Mouse (Mus musculus): Measurements from ENCODE around the gene Podn. TPM values are rescaled to one million over a fixed set of nuclear protein-coding genes. Genes with fewer than 3 reads are reported as not detected.

Gene Podn
- total and polyA plus RNA-seq, 3 experiments = 0.04 TPM; not detected in 2

DNA sequence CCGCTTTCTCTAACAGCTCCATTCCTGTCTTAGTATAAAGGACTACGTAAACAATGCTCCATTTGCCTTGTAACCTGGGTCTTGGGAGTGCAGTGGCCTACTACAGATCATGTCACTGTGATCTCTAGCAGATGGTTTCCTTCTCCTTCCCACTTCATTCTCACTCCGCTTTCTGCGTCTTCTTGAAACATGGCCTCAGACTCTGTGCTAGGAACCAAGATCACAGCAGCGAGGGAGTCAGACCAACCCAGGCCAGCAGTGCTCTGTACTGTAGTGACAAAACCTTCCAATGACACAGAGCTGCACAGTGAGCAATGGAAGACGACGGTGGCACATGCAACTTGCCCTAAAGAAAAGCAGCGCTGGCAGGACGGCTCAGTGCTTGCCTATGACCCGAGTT, 40.4 kb downstream of the Podn start:
- Histone ChIP-seq H3K27ac (ENCODE audit: control insufficient read depth, low read depth, low read length) (no peak overlapping the region), H3K4me1 (ENCODE audit: control insufficient read depth in 1 of 2, insufficient read depth in 2 of 2, low read length in 2 of 2) (no peaks in the 10 kb centered on the region), H3K79me2 (ENCODE audit: control insufficient read depth, insufficient read depth, low read length, poor library complexity) (no peaks in the 10 kb centered on the region), H3K27me3 (ENCODE audit: control insufficient read depth in 1 of 2, insufficient read depth in 2 of 2, low read length in 2 of 2) (no peaks in the 10 kb centered on the region), H3K9me3 (replicated peaks; ENCODE audit: insufficient read depth, low read length) (no peaks in the 10 kb centered on the region), H3K4me3 (ENCODE audit: control insufficient read depth in 1 of 2, insufficient read depth in 1 of 2, low read depth in 2 of 2, low read length in 2 of 2) (no peak overlapping the region), H3K9ac (ENCODE audit: control insufficient read depth, low read depth, low read length, poor library complexity, severe bottlenecking) (no peak overlapping the region), H3K36me3 (ENCODE audit: control insufficient read depth in 1 of 2, insufficient read depth in 2 of 2, low read length in 2 of 2) (peaks cover 0 to 1% of the 10 kb centered on the region in 2 experiments; a peak in 1 of 4 replicates)
- no peak for DNase-seq (ENCODE audit: low read depth, low spot score)
- no peak for TF ChIP-seq MAFK (IDR thresholded peaks at IDR 0.05; ENCODE audit: borderline replicate concordance, low read depth, low read length)
- no peak for TF ChIP-seq POLR2A (IDR thresholded peaks at IDR 0.05; ENCODE audit: control insufficient read depth in 1 of 2, insufficient read depth in 1 of 2, low read depth in 1 of 2, low read length in 2 of 2, poor library complexity in 1 of 2)
- TF ChIP-seq GABPA (IDR thresholded peaks at IDR 0.05; ENCODE audit: low read depth, low read length) = no peak
- TF ChIP-seq HCFC1 (IDR thresholded peaks at IDR 0.05; ENCODE audit: low read depth, low read length) = no peak
- no peak for TF ChIP-seq USF2 (IDR thresholded peaks at IDR 0.05; ENCODE audit: borderline replicate concordance in 1 of 2, insufficient read depth in 1 of 2, low read depth in 1 of 2, low read length in 2 of 2)
- no peak for TF ChIP-seq MYC (IDR thresholded peaks at IDR 0.05; ENCODE audit: low read depth, low read length)
- TF ChIP-seq BHLHE40 (IDR thresholded peaks at IDR 0.05; ENCODE audit: borderline replicate concordance, low read depth, low read length) = no peak
- TF ChIP-seq RAD21 (IDR thresholded peaks at IDR 0.05; ENCODE audit: low read depth, low read length) = no peak
- no peak for TF ChIP-seq RCOR1 (IDR thresholded peaks at IDR 0.05; ENCODE audit: low read depth, low read length)
- TF ChIP-seq NELFE (IDR thresholded peaks at IDR 0.05; ENCODE audit: low read depth, low read length) = no peak
- TF ChIP-seq POLR2AphosphoS2 (IDR thresholded peaks at IDR 0.05; ENCODE audit: low read length) = no peak
- TF ChIP-seq ZMIZ1 (IDR thresholded peaks at IDR 0.05; ENCODE audit: low read depth, low read length) = no peak
- no peak for TF ChIP-seq ETS1 (IDR thresholded peaks at IDR 0.05; ENCODE audit: low read depth, low read length)
- TF ChIP-seq USF1 (IDR thresholded peaks at IDR 0.05; ENCODE audit: low read depth, low read length) = no peak
- no peak for TF ChIP-seq ZKSCAN1 (IDR thresholded peaks at IDR 0.05; ENCODE audit: low read depth, low read length)
- no peak for TF ChIP-seq TAL1 (IDR thresholded peaks at IDR 0.05; ENCODE audit: low read length)
- no peak for TF ChIP-seq MAX (IDR thresholded peaks at IDR 0.05; ENCODE audit: low read length)
- TF ChIP-seq TCF12 (IDR thresholded peaks at IDR 0.05; ENCODE audit: low read depth, low read length) = no peak
- no peak for TF ChIP-seq UBTF (IDR thresholded peaks at IDR 0.05; ENCODE audit: borderline replicate concordance, insufficient read depth, low read depth, low read length)
- no peak for TF ChIP-seq KAT2A (conservative IDR thresholded peaks at IDR 0.05; ENCODE audit: low read depth, low read length)

DNA sequence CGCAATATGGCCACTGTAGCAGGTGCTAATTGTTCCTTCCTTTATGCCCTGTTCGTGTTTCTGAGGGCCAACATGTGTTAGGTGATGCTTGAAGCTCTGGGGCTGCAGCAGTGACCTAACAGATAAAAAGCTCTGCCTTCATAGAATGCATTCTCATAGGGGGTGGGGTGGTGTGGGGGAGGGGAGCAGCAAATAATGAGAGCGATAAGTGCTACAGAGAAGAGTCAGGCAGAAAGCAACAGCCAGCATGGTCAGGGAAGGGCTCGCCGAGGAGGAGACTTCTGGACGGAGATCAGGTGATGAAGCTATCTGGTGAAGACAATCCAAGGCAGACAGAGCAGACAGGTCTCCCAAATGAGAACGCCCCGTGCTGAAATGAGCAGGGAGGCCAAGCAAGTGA, 43.6 kb downstream of the Podn start:
- peaks cover 0 to 3% of the 10 kb centered on the region in 2 experiments; a peak in 2 of 4 replicates for H3K36me3 ChIP-seq (ENCODE audit: control insufficient read depth in 1 of 2, insufficient read depth in 2 of 2, low read length in 2 of 2)
- no peak overlapping the region for H3K9ac ChIP-seq (ENCODE audit: control insufficient read depth, low read depth, low read length, poor library complexity, severe bottlenecking)
- H3K9me3 ChIP-seq (replicated peaks; ENCODE audit: insufficient read depth, low read length) = no peaks in the 10 kb centered on the region
- no peak overlapping the region for H3K27ac ChIP-seq (ENCODE audit: control insufficient read depth, low read depth, low read length)
- no peaks in the 10 kb centered on the region for H3K4me1 ChIP-seq (ENCODE audit: control insufficient read depth in 1 of 2, insufficient read depth in 2 of 2, low read length in 2 of 2)
- no peak overlapping the region for H3K4me3 ChIP-seq (ENCODE audit: control insufficient read depth in 1 of 2, insufficient read depth in 1 of 2, low read depth in 2 of 2, low read length in 2 of 2)
- no peak for DNase-seq (ENCODE audit: low read depth, low spot score)
- H3K79me2 ChIP-seq (ENCODE audit: control insufficient read depth, insufficient read depth, low read length, poor library complexity) = no peaks in the 10 kb centered on the region
- TF ChIP-seq CTCF (IDR thresholded peaks at IDR 0.05 in 2 of 3, conservative IDR thresholded peaks at IDR 0.05 in 1 of 3; ENCODE audit: control insufficient read depth in 1 of 3, insufficient read depth in 1 of 3, low read depth in 2 of 3, low read length in 3 of 3, poor library complexity in 1 of 3, severe bottlenecking in 1 of 3) (no peak), USF2 (IDR thresholded peaks at IDR 0.05; ENCODE audit: borderline replicate concordance in 1 of 2, insufficient read depth in 1 of 2, low read depth in 1 of 2, low read length in 2 of 2) (no peak), MXI1 (IDR thresholded peaks at IDR 0.05; ENCODE audit: low read depth, low read length) (no peak), GATA1 (IDR thresholded peaks at IDR 0.05; ENCODE audit: low read depth, low read length) (no peak), POLR2AphosphoS2 (IDR thresholded peaks at IDR 0.05; ENCODE audit: low read length) (no peak), ZNF384 (IDR thresholded peaks at IDR 0.05; ENCODE audit: low read depth, low read length) (no peak), TBP (IDR thresholded peaks at IDR 0.05; ENCODE audit: low read depth, low read length) (no peak), CHD2 (IDR thresholded peaks at IDR 0.05; ENCODE audit: low read length) (no peak), TCF12 (IDR thresholded peaks at IDR 0.05; ENCODE audit: low read depth, low read length) (no peak), KAT2A (conservative IDR thresholded peaks at IDR 0.05; ENCODE audit: low read depth, low read length) (no peak), CHD1 (IDR thresholded peaks at IDR 0.05; ENCODE audit: low read depth, low read length) (no peak), ZMIZ1 (IDR thresholded peaks at IDR 0.05; ENCODE audit: low read depth, low read length) (no peak), HCFC1 (IDR thresholded peaks at IDR 0.05; ENCODE audit: low read depth, low read length) (no peak)
- no peaks in the 10 kb centered on the region for H3K27me3 ChIP-seq (ENCODE audit: control insufficient read depth in 1 of 2, insufficient read depth in 2 of 2, low read length in 2 of 2)

Measured in MEL (cell line).